Mouse (Mus musculus): ENCODE results near the gene Dglucy. TPM values are rescaled to one million over a fixed set of nuclear protein-coding genes. Genes with fewer than 3 reads are reported as not detected.

The Dglucy gene
- total RNA-seq, 1 experiment from 2014 or later, result 16.2 TPM

- no peak for ATAC-seq (ENCODE audit: extremely low read depth, insufficient number of reproducible peaks, low FRiP score, poor library complexity, severe bottlenecking)
Observed at GRCm38 (mm10) chr12:100867097-100867496, 88.2 kb downstream of the Dglucy start.

GRCm38 (mm10) chr12:100868049-100868622 is 89.3 kb downstream of the Dglucy start:
- no peak for ATAC-seq (ENCODE audit: extremely low read depth, insufficient number of reproducible peaks, low FRiP score, poor library complexity, severe bottlenecking)

GRCm38 (mm10) chr12:100871234-100871633 is 92.4 kb downstream of the Dglucy start:
- no peak for ATAC-seq (ENCODE audit: extremely low read depth, insufficient number of reproducible peaks, low FRiP score, poor library complexity, severe bottlenecking)

- ATAC-seq (ENCODE audit: extremely low read depth, insufficient number of reproducible peaks, low FRiP score, poor library complexity, severe bottlenecking), result no peak
Observed at GRCm38 (mm10) chr12:100871841-100872240, 93.0 kb downstream of the Dglucy start.

- ATAC-seq (ENCODE audit: extremely low read depth, insufficient number of reproducible peaks, low FRiP score, poor library complexity, severe bottlenecking), result no peak
Observed at GRCm38 (mm10) chr12:100873612-100874011, 94.8 kb downstream of the Dglucy start.

GRCm38 (mm10) chr12:100875553-100875952 is 96.7 kb downstream of the Dglucy start:
- no peak for ATAC-seq (ENCODE audit: extremely low read depth, insufficient number of reproducible peaks, low FRiP score, poor library complexity, severe bottlenecking)

- ATAC-seq (ENCODE audit: extremely low read depth, insufficient number of reproducible peaks, low FRiP score, poor library complexity, severe bottlenecking), result no peak
Observed at GRCm38 (mm10) chr12:100875960-100876359, 97.1 kb downstream of the Dglucy start.

GRCm38 (mm10) chr12:100877936-100878335 is 99.1 kb downstream of the Dglucy start:
- no peak for ATAC-seq (ENCODE audit: extremely low read depth, insufficient number of reproducible peaks, low FRiP score, poor library complexity, severe bottlenecking)

GRCm38 (mm10) chr12:100878556-100878955 is 99.7 kb downstream of the Dglucy start:
- peak; percentile 45 for ATAC-seq (ENCODE audit: extremely low read depth, insufficient number of reproducible peaks, low FRiP score, poor library complexity, severe bottlenecking)

- peak; percentile 50 for ATAC-seq (ENCODE audit: extremely low read depth, insufficient number of reproducible peaks, low FRiP score, poor library complexity, severe bottlenecking)
Observed at GRCm38 (mm10) chr12:100883168-100883567, 104.3 kb downstream of the Dglucy start.

- ATAC-seq (ENCODE audit: extremely low read depth, insufficient number of reproducible peaks, low FRiP score, poor library complexity, severe bottlenecking), result no peak
Observed at GRCm38 (mm10) chr12:100885585-100885984, 106.7 kb downstream of the Dglucy start.

- no peak for ATAC-seq (ENCODE audit: extremely low read depth, insufficient number of reproducible peaks, low FRiP score, poor library complexity, severe bottlenecking)
Observed at GRCm38 (mm10) chr12:100886877-100887276, 108.0 kb downstream of the Dglucy start.

GRCm38 (mm10) chr12:100887801-100888258 is 109.0 kb downstream of the Dglucy start:
- no peak for ATAC-seq (ENCODE audit: extremely low read depth, insufficient number of reproducible peaks, low FRiP score, poor library complexity, severe bottlenecking)

- ATAC-seq (ENCODE audit: extremely low read depth, insufficient number of reproducible peaks, low FRiP score, poor library complexity, severe bottlenecking), result no peak
Observed at GRCm38 (mm10) chr12:100890548-100890947, 111.7 kb downstream of the Dglucy start.

GRCm38 (mm10) chr12:100895504-100895903 is 116.6 kb downstream of the Dglucy start:
- peak; percentile 50; the same call in 1 of the 2 replicates for ATAC-seq (ENCODE audit: extremely low read depth, insufficient number of reproducible peaks, low FRiP score, poor library complexity, severe bottlenecking)

- no peak for ATAC-seq (ENCODE audit: extremely low read depth, insufficient number of reproducible peaks, low FRiP score, poor library complexity, severe bottlenecking)
Observed at GRCm38 (mm10) chr12:100896661-100897060, 117.8 kb downstream of the Dglucy start.

- no peak for ATAC-seq (ENCODE audit: extremely low read depth, insufficient number of reproducible peaks, low FRiP score, poor library complexity, severe bottlenecking)
Observed at GRCm38 (mm10) chr12:100897736-100898650, 119.1 kb downstream of the Dglucy start.

- no peak for ATAC-seq (ENCODE audit: extremely low read depth, insufficient number of reproducible peaks, low FRiP score, poor library complexity, severe bottlenecking)
Observed at GRCm38 (mm10) chr12:100899111-100899640, 120.3 kb downstream of the Dglucy start.

- no peak for ATAC-seq (ENCODE audit: extremely low read depth, insufficient number of reproducible peaks, low FRiP score, poor library complexity, severe bottlenecking)
Observed at GRCm38 (mm10) chr12:100900901-100901300, 122.0 kb downstream of the Dglucy start.

- no peak for ATAC-seq (ENCODE audit: extremely low read depth, insufficient number of reproducible peaks, low FRiP score, poor library complexity, severe bottlenecking)
Observed at GRCm38 (mm10) chr12:100901386-100901785, 122.5 kb downstream of the Dglucy start.
